Mouse (Mus musculus) neutrophil, adult 59 days (primary cell): ENCODE measurements around the gene Cep97. TPM values are rescaled to one million over a fixed set of nuclear protein-coding genes. Genes with fewer than 3 reads are reported as not detected.

ENCODE experiments used
- total RNA-seq, 2 experiments: library from RNA; stranded (reverse); gene quantifications; 1 replicate in 1 of 2; 2 replicates in 1 of 2; pipeline ENCODE4 v1.2.4; 2023

Gene Cep97
- 1 to 10 TPM; 3.6 to 3.7 TPM for total RNA-seq

GRCm38 (mm10) chr16:55934453-55935037 lies at the start of gene Cep97:
Gene Cep97 (minus strand): TSS chr16:55934855.

GRCm38 (mm10) chr16:55973431-55974255 lies 39.0 kb upstream of the Cep97 start, which contains the start of gene Zbtb11:
Gene Zbtb11 (plus strand): TSS chr16:55973883.

GRCm38 (mm10) chr16:55966212-55966871 lies 31.7 kb upstream of the Cep97 start, which contains the start of gene Rpl24:
Gene Rpl24 (plus strand): TSS chr16:55966275.

GRCm38 (mm10) chr16:55894893-55895650 lies 39.6 kb downstream of the Cep97 start, which contains the start of gene Nxpe3:
Gene Nxpe3 (minus strand): TSS chr16:55895285.

Other genes with a start within 250 kb of the Cep97 start
- gene Nfkbiz, start 96.0 kb downstream of the Cep97 start, total RNA-seq = 100 to 1,000 TPM; 280 to 331 TPM
- gene Nxpe3, start 39.6 kb downstream of the Cep97 start, total RNA-seq = 1 to 10 TPM; 2.5 to 3.3 TPM
- gene Rpl24, start 31.4 kb upstream of the Cep97 start, total RNA-seq = 100 to 1,000 TPM; 359 to 376 TPM
- gene Zbtb11, start 39.0 kb upstream of the Cep97 start, total RNA-seq = 10 to 100 TPM; 28.1 to 29.4 TPM
- gene Pcnp, start 94.9 kb upstream of the Cep97 start, total RNA-seq = 10 to 100 TPM; 74.8 to 88.1 TPM
- 1 to 10 TPM; 4.6 to 6.6 TPM for gene Trmt10c, start 103.0 kb upstream of the Cep97 start, total RNA-seq
- 10 to 100 TPM; 48.9 to 56.1 TPM for gene Senp7, start 113.5 kb upstream of the Cep97 start, total RNA-seq